Mouse (Mus musculus) ovary, adult 18-20 months (tissue): ENCODE measurements around the gene B4galt2.

Experiments
- DNase-seq: peaks from one replicate; pipeline ENCODE4 v3.0.0; 2022; ENCODE audit warnings: low spot score, mixed read lengths

The B4galt2 gene

GRCm38 (mm10) chr4:117834845-117835530, 48.3 kb downstream of the B4galt2 start:
- DNase-seq = peak; percentile 84

GRCm38 (mm10) chr4:117834457-117834844, 48.8 kb downstream of the B4galt2 start, which contains the start of gene Slc6a9:
TSS of gene Slc6a9 (plus strand) at chr4:117834506.
- DNase-seq = no peak

GRCm38 (mm10) chr4:117831920-117832691, 51.2 kb downstream of the B4galt2 start:
- DNase-seq = no peak

- DNase-seq = no peak
These were observed 51.8 kb downstream of the B4galt2 start for GRCm38 (mm10) chr4:117831499-117831898.

- no peak for DNase-seq
These were observed 52.5 kb downstream of the B4galt2 start for GRCm38 (mm10) chr4:117830801-117831200.

GRCm38 (mm10) chr4:117830124-117830551, 53.1 kb downstream of the B4galt2 start:
- peak; percentile 72 for DNase-seq

- peak; percentile 47 for DNase-seq
These were observed 53.8 kb downstream of the B4galt2 start for GRCm38 (mm10) chr4:117829260-117830123.

- DNase-seq = no peak
These were observed 54.6 kb downstream of the B4galt2 start for GRCm38 (mm10) chr4:117828572-117829145.
